ENCODE assay signal across 23 mouse cellular contexts in the genomic region with DNA sequence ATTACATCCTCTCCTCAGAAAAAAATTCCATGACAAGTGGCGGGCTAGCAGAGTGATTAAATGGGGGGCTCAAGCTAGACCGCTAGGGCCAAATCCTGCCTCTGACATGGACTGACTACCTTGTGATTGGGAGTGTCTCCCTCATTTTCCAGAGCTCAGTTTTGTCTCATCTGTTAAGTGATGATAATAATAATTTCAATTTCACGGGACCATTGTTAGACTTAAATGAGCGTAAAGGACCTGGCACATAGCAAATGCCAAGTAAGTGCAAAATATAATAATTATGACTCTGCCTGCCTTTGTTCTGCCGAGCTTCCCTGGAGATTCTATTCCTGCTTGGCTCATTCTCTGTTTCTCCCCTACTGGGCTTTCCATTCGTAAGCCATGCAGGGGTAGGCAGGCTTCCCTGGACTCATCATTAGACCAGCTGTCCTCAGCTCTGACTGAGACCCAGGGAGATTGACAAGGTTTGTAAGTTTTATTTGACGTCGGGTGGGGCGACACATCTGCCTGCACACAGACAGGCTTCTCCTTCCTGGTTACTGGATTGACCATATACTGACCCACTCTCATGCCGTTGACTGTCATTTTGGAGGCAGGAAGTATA.
A peak's percentile ranks its signal among the peaks of the same experiment; 100 is the strongest.
DNase-seq lines count a peak whose midpoint lies in the region; ATAC-seq and TF ChIP-seq lines count a peak whose summit lies in the region.
"Had no signal": no experiment of that assay in that cellular context is flagged by ENCODE, and none has a peak within 500 bp of the region (broad histone marks: within the 10 kb centered on the region; RNA-seq: fewer than 3 reads in every experiment).

No protein-coding gene starts in this region.

- no peaks in the 10 kb centered on the region for H3K9me3 ChIP-seq in forebrain, embryonic 14.5 days (replicated peaks; ENCODE audit: control insufficient read depth, low read length)
- no peaks in the 10 kb centered on the region for H3K9me3 ChIP-seq in forebrain, embryonic 10.5 days
- H3K9me3 ChIP-seq in hindbrain, embryonic 16.5 days (ENCODE audit: control insufficient read depth, low read length): no peaks in the 10 kb centered on the region
- H3K9me3 ChIP-seq in heart, embryonic 11.5 days (replicated peaks; ENCODE audit: control insufficient read depth, low read length): no peaks in the 10 kb centered on the region
- H3K9me3 ChIP-seq: heart, embryonic 12.5 days; limb, embryonic 12.5 days; midbrain, embryonic 12.5 days had no signal

- peak; percentile 42 for DNase-seq in forebrain, embryonic 14.5 days (ENCODE audit: low spot score)
- DNase-seq in forebrain, embryonic 10.5 days (ENCODE audit: extremely low spot score, low spot score): no peak
- DNase-seq in left cerebral cortex, adult 2 months (ENCODE audit: extremely low spot score in 1 of 2, low spot score in 2 of 2): no peak
- no peak for DNase-seq in left cerebral cortex, postnatal 10 days (ENCODE audit: extremely low spot score in 1 of 2, low spot score in 2 of 2)
- peak; percentile 56 for DNase-seq in brain, embryonic 14.5 days (ENCODE audit: low read depth)
- DNase-seq: adrenal gland, adult 8-10 months; cerebellum, adult 18-20 months; cerebellum, postnatal 36 days; heart, postnatal 14 days; kidney, postnatal 25 days; layer of hippocampus, adult 9-11 months; liver, postnatal 0 days; right cerebral cortex, postnatal 4 days; thymus, postnatal 14 days had no signal

- WGBS in forebrain, embryonic 14.5 days: 65% methylated on average over 10 of the region's 10 CpGs
- WGBS in forebrain, embryonic 10.5 days: 85% methylated on average over 10 of the region's 10 CpGs
- 41% methylated on average over 10 of the region's 10 CpGs for WGBS in hindbrain, embryonic 16.5 days
- WGBS in heart, embryonic 11.5 days (ENCODE audit: insufficient replicate concordance): 83% methylated on average over 10 of the region's 10 CpGs

- no peaks in the 10 kb centered on the region for H3K36me3 ChIP-seq in forebrain, embryonic 14.5 days (ENCODE audit: control insufficient read depth, insufficient read depth, low read length)
- no peaks in the 10 kb centered on the region for H3K36me3 ChIP-seq in forebrain, embryonic 10.5 days (replicated peaks)
- no peaks in the 10 kb centered on the region for H3K36me3 ChIP-seq in hindbrain, embryonic 16.5 days (ENCODE audit: control insufficient read depth, insufficient read depth, low read length)
- no peaks in the 10 kb centered on the region for H3K36me3 ChIP-seq in heart, embryonic 11.5 days (ENCODE audit: control insufficient read depth, insufficient read depth, low read length)
- H3K36me3 ChIP-seq: heart, embryonic 12.5 days; limb, embryonic 12.5 days; midbrain, embryonic 12.5 days had no signal

- H3K9ac ChIP-seq in forebrain, embryonic 14.5 days (ENCODE audit: low read length): no peak overlapping the region
- no peak overlapping the region for H3K9ac ChIP-seq in hindbrain, embryonic 16.5 days (ENCODE audit: low read depth, low read length)
- no peak overlapping the region for H3K9ac ChIP-seq in heart, embryonic 11.5 days (ENCODE audit: low read depth, low read length)
- H3K9ac ChIP-seq: heart, embryonic 12.5 days; limb, embryonic 12.5 days; liver, postnatal 0 days; midbrain, embryonic 12.5 days had no signal

- H3K27ac ChIP-seq in forebrain, embryonic 14.5 days (ENCODE audit: low read depth, low read length): peak overlapping the region; percentile 39; the same call in 1 of the 2 replicates
- H3K27ac ChIP-seq in forebrain, embryonic 10.5 days: no peak overlapping the region
- peak overlapping the region; percentile 80 for H3K27ac ChIP-seq in left cerebral cortex, adult 2 months
- no peak overlapping the region for H3K27ac ChIP-seq in hindbrain, embryonic 16.5 days (ENCODE audit: low read depth, low read length)
- no peak overlapping the region for H3K27ac ChIP-seq in heart, embryonic 11.5 days (ENCODE audit: low read depth, low read length)
- H3K27ac ChIP-seq: limb, embryonic 12.5 days; midbrain, embryonic 12.5 days had no signal

- no peak for ATAC-seq in forebrain, embryonic 14.5 days
- ATAC-seq in hindbrain, embryonic 16.5 days: peak; percentile 50; the same call in 1 of the 2 replicates
- no peak for ATAC-seq in heart, embryonic 11.5 days (replicated peaks; ENCODE audit: insufficient number of reproducible peaks, low FRiP score, low TSS enrichment)
- ATAC-seq: CD4-positive, CD25-positive, alpha-beta regulatory T cell, adult 4 months; intestine, postnatal 0 days; liver, postnatal 0 days; lung, postnatal 0 days had no signal

- TF ChIP-seq CTCF in left cerebral cortex, adult 2 months (IDR thresholded peaks at IDR 0.05): no peak
- TF ChIP-seq CTCF in brain, embryonic 14.5 days (IDR thresholded peaks at IDR 0.05; ENCODE audit: borderline replicate concordance, extremely low read depth, insufficient read depth, insufficient read length): no peak

- intact Hi-C loops in left cerebral cortex, adult 2 months (cut with DNase I): loop anchor here (2.0 to 5.0 kb wide), 4 partner anchors 37 to 173 kb away; no protein-coding TSS in a partner anchor
- intact Hi-C loops in left cerebral cortex, postnatal 10 days (cut with DNase I): no loop called here

- no peak overlapping the region for H3K4me3 ChIP-seq in forebrain, embryonic 14.5 days (ENCODE audit: low read depth, low read length)
- H3K4me3 ChIP-seq in forebrain, embryonic 10.5 days: no peak overlapping the region
- H3K4me3 ChIP-seq in left cerebral cortex, adult 2 months: no peak overlapping the region
- no peak overlapping the region for H3K4me3 ChIP-seq in hindbrain, embryonic 16.5 days (ENCODE audit: low read length)
- no peak overlapping the region for H3K4me3 ChIP-seq in heart, embryonic 11.5 days (ENCODE audit: low read depth, low read length)
- H3K4me3 ChIP-seq: heart, embryonic 12.5 days; limb, embryonic 12.5 days; midbrain, embryonic 12.5 days had no signal

- TF ChIP-seq POLR2A in brain, embryonic 14.5 days (IDR thresholded peaks at IDR 0.05; ENCODE audit: borderline replicate concordance, extremely low read depth, insufficient read depth, insufficient read length, poor library complexity, severe bottlenecking): no peak

- no peak overlapping the region for H3K4me2 ChIP-seq in forebrain, embryonic 14.5 days (ENCODE audit: low read length)
- H3K4me2 ChIP-seq in hindbrain, embryonic 16.5 days (ENCODE audit: low read length): no peak overlapping the region
- H3K4me2 ChIP-seq in heart, embryonic 11.5 days: no peak overlapping the region
- H3K4me2 ChIP-seq: heart, embryonic 12.5 days; limb, embryonic 12.5 days; liver, embryonic 11.5 days; midbrain, embryonic 12.5 days had no signal

- no peaks in the 10 kb centered on the region for H3K27me3 ChIP-seq in forebrain, embryonic 14.5 days (replicated peaks; ENCODE audit: control insufficient read depth, insufficient read depth, low read length)
- no peaks in the 10 kb centered on the region for H3K27me3 ChIP-seq in forebrain, embryonic 10.5 days (ENCODE audit: poor library complexity, severe bottlenecking)
- H3K27me3 ChIP-seq in hindbrain, embryonic 16.5 days (replicated peaks; ENCODE audit: control insufficient read depth, insufficient read depth, low read length): no peaks in the 10 kb centered on the region
- H3K27me3 ChIP-seq in heart, embryonic 11.5 days (ENCODE audit: control insufficient read depth, insufficient read depth, low read length): no peaks in the 10 kb centered on the region
- H3K27me3 ChIP-seq: heart, embryonic 12.5 days; limb, embryonic 12.5 days had no signal

- H3K4me1 ChIP-seq in forebrain, embryonic 14.5 days (ENCODE audit: control insufficient read depth, insufficient read depth, low read length): peaks cover 5% of the 10 kb centered on the region; the same call in 1 of the 2 replicates
- H3K4me1 ChIP-seq in forebrain, embryonic 10.5 days: peaks cover 5% of the 10 kb centered on the region; the same call in 1 of the 2 replicates
- H3K4me1 ChIP-seq in hindbrain, embryonic 16.5 days (ENCODE audit: control insufficient read depth, insufficient read depth, low read depth, low read length): peaks cover 5% of the 10 kb centered on the region; the same call in 1 of the 2 replicates
- no peaks in the 10 kb centered on the region for H3K4me1 ChIP-seq in heart, embryonic 11.5 days (ENCODE audit: control insufficient read depth, insufficient read depth, low read length)
- H3K4me1 ChIP-seq: heart, embryonic 12.5 days; limb, embryonic 12.5 days; midbrain, embryonic 12.5 days had no signal

Comparison
In these comparisons a context has a peak if more than half of its experiments do, and no peak if none do; other contexts are left out.
1. DNase-seq: peak in forebrain, embryonic 14.5 days (single experiment) and brain, embryonic 14.5 days (single experiment); none in forebrain, embryonic 10.5 days (single experiment), left cerebral cortex, adult 2 months (0 of 2) and left cerebral cortex, postnatal 10 days (0 of 2).
2. H3K27ac ChIP-seq: peak in forebrain, embryonic 14.5 days (single experiment) and left cerebral cortex, adult 2 months (single experiment); none in forebrain, embryonic 10.5 days (single experiment), hindbrain, embryonic 16.5 days (single experiment) and heart, embryonic 11.5 days (single experiment).